Mouse (Mus musculus): ENCODE results near the gene Prnd. TPM values are rescaled to one million over a fixed set of nuclear protein-coding genes. Genes with fewer than 3 reads are reported as not detected.

The Prnd gene
- polyA plus RNA-seq, 1 experiment from 2014 or later: 28.0 TPM

- Histone ChIP-seq H3K4me1 (replicated peaks) (peaks cover 36% of the 10 kb centered on the region), H3K9ac (peak overlapping the region; percentile 70; the same call in 1 of the 2 replicates), H3K4me2 (peak overlapping the region; percentile 66), H3K27ac (no peak overlapping the region), H3K36me3 (0 out of 2 replicates have a peak, but pooled peaks cover 8% of the 10 kb centered on the region), H3K27me3 (no peaks in the 10 kb centered on the region), H3K9me3 (replicated peaks) (no peaks in the 10 kb centered on the region), H3K4me3 (peak overlapping the region; percentile 62)
- no peak for ATAC-seq (replicated peaks; ENCODE audit: insufficient number of reproducible peaks, insufficient read depth, low FRiP score, low read depth)
- 68% methylated on average over 2 of the region's 2 CpGs for WGBS
Measured at GRCm38 (mm10) chr2:131910847-131911246, 39.8 kb upstream of the Prnd start.

- peaks cover 36% of the 10 kb centered on the region for H3K4me1 ChIP-seq (replicated peaks)
- no peaks in the 10 kb centered on the region for H3K9me3 ChIP-seq (replicated peaks)
- no peak overlapping the region for H3K9ac ChIP-seq
- H3K36me3 ChIP-seq: 0 out of 2 replicates have a peak, but pooled peaks cover 9% of the 10 kb centered on the region
- peak overlapping the region; percentile 66 for H3K4me2 ChIP-seq
- no peak for ATAC-seq (replicated peaks; ENCODE audit: insufficient number of reproducible peaks, insufficient read depth, low FRiP score, low read depth)
- 53% methylated on average over 4 of the region's 4 CpGs for WGBS
- H3K27me3 ChIP-seq: no peaks in the 10 kb centered on the region
- peak overlapping the region; percentile 62; the same call in 1 of the 2 replicates for H3K4me3 ChIP-seq
- no peak overlapping the region for H3K27ac ChIP-seq
Measured at GRCm38 (mm10) chr2:131911341-131911740, 39.3 kb upstream of the Prnd start.

DNA sequence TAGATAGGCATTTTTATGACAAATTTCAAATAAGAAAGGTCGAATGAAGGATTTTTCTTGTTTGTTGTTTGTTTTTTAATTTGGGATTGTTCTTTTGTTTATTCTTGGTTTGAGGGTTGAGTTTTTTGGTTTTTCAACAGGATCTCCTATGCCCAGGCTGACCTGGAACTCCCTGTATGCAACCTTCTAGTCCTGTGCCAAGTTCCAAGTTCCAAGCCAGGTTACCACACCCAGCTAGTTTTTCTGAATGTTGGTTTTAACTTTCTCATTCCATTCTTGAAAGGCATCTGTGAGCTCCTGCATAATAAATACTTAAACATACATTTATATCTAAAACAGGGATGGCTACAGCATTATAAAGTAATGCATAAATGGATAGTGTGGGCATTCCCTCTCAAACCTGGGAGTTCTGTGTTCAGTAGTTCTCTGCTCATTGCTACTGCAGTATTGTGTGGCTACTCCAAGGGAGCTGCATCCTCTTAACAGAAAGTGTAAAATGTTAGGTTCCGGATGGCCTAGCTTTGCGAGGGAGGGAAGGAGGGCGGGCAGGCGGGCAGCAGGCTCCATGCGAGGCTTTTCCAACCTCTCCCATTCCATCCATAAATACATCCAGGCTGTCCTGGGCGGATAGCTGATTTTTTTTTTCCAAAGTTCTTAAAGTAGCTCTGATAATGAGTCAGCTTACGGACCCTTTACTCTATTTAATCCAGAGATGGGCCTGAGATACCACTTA, 38.0 kb upstream of the Prnd start:
- no peak overlapping the region for H3K4me3 ChIP-seq
- 73% methylated on average over 8 of the region's 8 CpGs for WGBS
- no peaks in the 10 kb centered on the region for H3K9me3 ChIP-seq (replicated peaks)
- H3K9ac ChIP-seq: no peak overlapping the region
- peaks cover 30% of the 10 kb centered on the region for H3K4me1 ChIP-seq (replicated peaks)
- H3K27me3 ChIP-seq: no peaks in the 10 kb centered on the region
- 0 out of 2 replicates have a peak, but pooled peaks cover 9% of the 10 kb centered on the region for H3K36me3 ChIP-seq
- H3K27ac ChIP-seq: no peak overlapping the region
- no peak overlapping the region for H3K4me2 ChIP-seq
- no peak for ATAC-seq (replicated peaks; ENCODE audit: insufficient number of reproducible peaks, insufficient read depth, low FRiP score, low read depth)

DNA sequence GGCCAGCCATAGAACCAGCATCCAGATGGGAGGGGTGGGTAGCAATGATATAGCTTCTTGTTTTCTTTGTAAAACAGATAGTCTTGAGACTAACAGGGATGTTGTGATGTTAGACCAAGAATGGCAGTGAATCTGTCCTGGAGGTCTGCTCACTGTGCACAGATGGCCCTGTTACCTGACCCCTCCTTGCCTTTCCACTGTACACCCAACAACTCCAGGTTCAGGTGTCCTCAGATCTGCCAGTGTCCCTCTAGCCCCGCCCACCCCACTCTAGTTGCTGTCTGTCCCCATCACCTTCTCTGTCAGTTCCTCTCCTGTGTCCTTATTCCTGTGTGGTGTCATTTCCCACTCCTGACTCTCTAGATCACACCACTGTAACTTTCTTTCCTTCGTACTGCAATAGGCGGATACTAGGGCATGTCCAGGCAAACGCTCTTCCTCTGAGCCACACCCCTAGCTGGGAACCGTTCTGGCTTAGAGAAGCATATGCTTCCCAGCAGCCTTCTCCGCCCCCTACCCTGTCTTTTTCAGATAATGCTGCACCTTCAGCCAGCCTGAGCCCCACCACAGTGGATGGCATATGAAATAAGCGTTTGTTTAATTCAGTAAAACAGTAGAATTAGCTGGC, 18.3 kb upstream of the Prnd start:
- no peak for ATAC-seq (replicated peaks; ENCODE audit: insufficient number of reproducible peaks, insufficient read depth, low FRiP score, low read depth)
- H3K4me3 ChIP-seq: no peak overlapping the region
- H3K4me2 ChIP-seq: no peak overlapping the region
- WGBS: 62% methylated on average over 7 of the region's 7 CpGs
- no peak overlapping the region for H3K27ac ChIP-seq
- peaks cover 20% of the 10 kb centered on the region for H3K4me1 ChIP-seq (replicated peaks)
- no peaks in the 10 kb centered on the region for H3K27me3 ChIP-seq
- H3K36me3 ChIP-seq: peaks cover 11% of the 10 kb centered on the region; the same call in 1 of the 2 replicates
- no peak overlapping the region for H3K9ac ChIP-seq
- H3K9me3 ChIP-seq (replicated peaks): no peaks in the 10 kb centered on the region

DNA sequence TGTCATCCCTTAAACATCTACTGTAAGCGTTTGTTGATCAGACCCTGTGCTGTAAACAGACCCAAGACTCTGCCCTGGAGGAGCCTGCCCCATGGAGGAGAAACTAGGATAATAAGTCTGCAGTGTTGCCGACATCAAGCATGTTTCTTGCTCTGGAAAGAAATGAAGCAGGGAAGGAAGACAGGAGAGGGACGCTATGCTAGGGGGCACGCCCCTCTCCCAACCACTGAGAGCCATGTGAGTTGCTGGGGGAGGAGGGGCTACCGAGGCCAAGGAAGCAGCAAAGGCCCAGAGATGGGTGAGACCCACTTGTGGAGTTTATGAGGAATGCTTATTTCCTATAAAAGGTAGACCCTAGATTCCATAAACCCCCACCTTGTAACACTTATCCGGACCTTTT, 17.6 kb upstream of the Prnd start:
- ATAC-seq (replicated peaks; ENCODE audit: insufficient number of reproducible peaks, insufficient read depth, low FRiP score, low read depth): no peak
- Histone ChIP-seq H3K9ac (no peak overlapping the region), H3K4me1 (replicated peaks) (peaks cover 20% of the 10 kb centered on the region), H3K4me3 (no peak overlapping the region), H3K27me3 (no peaks in the 10 kb centered on the region), H3K36me3 (peaks cover 11% of the 10 kb centered on the region; the same call in 1 of the 2 replicates), H3K9me3 (replicated peaks) (no peaks in the 10 kb centered on the region), H3K27ac (no peak overlapping the region; the same call in 1 of the 2 replicates), H3K4me2 (no peak overlapping the region)
- 57% methylated on average over 6 of the region's 6 CpGs for whole genome bisulfite sequencing

DNA sequence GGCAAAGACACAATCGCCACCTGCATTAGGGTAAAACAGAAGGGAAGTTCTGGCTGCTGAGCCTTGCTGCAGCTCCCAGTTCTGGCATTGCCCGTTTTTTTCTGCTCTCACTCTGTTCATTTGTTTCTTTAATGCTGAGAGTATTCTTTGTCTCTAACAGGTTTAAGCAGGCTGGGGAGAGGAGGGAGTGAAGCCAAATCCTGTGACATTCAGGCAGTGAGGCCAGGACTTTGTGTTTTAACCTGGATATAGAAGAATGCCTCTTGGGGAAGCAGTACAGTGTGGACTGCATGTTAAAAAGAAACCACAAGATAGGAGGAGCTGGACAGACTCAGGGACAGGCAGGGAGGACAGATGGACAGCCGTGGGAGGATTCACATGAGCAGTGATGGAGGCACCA, 17.1 kb upstream of the Prnd start:
- no peak overlapping the region for H3K4me2 ChIP-seq
- no peak for ATAC-seq (replicated peaks; ENCODE audit: insufficient number of reproducible peaks, insufficient read depth, low FRiP score, low read depth)
- H3K27me3 ChIP-seq: no peaks in the 10 kb centered on the region
- WGBS: 71% methylated on average over 3 of the region's 3 CpGs
- H3K27ac ChIP-seq: peak overlapping the region; percentile 22; the same call in 1 of the 2 replicates
- peaks cover 20% of the 10 kb centered on the region for H3K4me1 ChIP-seq (replicated peaks)
- no peaks in the 10 kb centered on the region for H3K9me3 ChIP-seq (replicated peaks)
- no peak overlapping the region for H3K9ac ChIP-seq
- no peak overlapping the region for H3K4me3 ChIP-seq
- H3K36me3 ChIP-seq: peaks cover 11% of the 10 kb centered on the region; the same call in 1 of the 2 replicates

GRCm38 (mm10) chr2:131934243-131934642, 16.4 kb upstream of the Prnd start:
- Histone ChIP-seq H3K9ac (no peak overlapping the region), H3K4me2 (no peak overlapping the region), H3K9me3 (replicated peaks) (no peaks in the 10 kb centered on the region), H3K4me1 (replicated peaks) (peaks cover 20% of the 10 kb centered on the region), H3K36me3 (peaks cover 11% of the 10 kb centered on the region; the same call in 1 of the 2 replicates), H3K4me3 (no peak overlapping the region), H3K27me3 (no peaks in the 10 kb centered on the region), H3K27ac (no peak overlapping the region)
- no peak for ATAC-seq (replicated peaks; ENCODE audit: insufficient number of reproducible peaks, insufficient read depth, low FRiP score, low read depth)
- WGBS: 91% methylated on average over 2 of the region's 2 CpGs

GRCm38 (mm10) chr2:131935390-131936105, 15.1 kb upstream of the Prnd start:
- H3K9ac ChIP-seq: no peak overlapping the region
- ATAC-seq (replicated peaks; ENCODE audit: insufficient number of reproducible peaks, insufficient read depth, low FRiP score, low read depth): peak; percentile 68
- no peaks in the 10 kb centered on the region for H3K9me3 ChIP-seq (replicated peaks)
- 37% methylated on average over 10 of the region's 10 CpGs for WGBS
- H3K27ac ChIP-seq: peak overlapping the region; percentile 65
- no peak overlapping the region for H3K4me2 ChIP-seq
- H3K4me3 ChIP-seq: no peak overlapping the region
- H3K27me3 ChIP-seq: no peaks in the 10 kb centered on the region
- peaks cover 20% of the 10 kb centered on the region for H3K4me1 ChIP-seq (replicated peaks)
- peaks cover 11% of the 10 kb centered on the region; the same call in 1 of the 2 replicates for H3K36me3 ChIP-seq

GRCm38 (mm10) chr2:131936410-131936809, 14.3 kb upstream of the Prnd start:
- H3K4me3 ChIP-seq: no peak overlapping the region

DNA sequence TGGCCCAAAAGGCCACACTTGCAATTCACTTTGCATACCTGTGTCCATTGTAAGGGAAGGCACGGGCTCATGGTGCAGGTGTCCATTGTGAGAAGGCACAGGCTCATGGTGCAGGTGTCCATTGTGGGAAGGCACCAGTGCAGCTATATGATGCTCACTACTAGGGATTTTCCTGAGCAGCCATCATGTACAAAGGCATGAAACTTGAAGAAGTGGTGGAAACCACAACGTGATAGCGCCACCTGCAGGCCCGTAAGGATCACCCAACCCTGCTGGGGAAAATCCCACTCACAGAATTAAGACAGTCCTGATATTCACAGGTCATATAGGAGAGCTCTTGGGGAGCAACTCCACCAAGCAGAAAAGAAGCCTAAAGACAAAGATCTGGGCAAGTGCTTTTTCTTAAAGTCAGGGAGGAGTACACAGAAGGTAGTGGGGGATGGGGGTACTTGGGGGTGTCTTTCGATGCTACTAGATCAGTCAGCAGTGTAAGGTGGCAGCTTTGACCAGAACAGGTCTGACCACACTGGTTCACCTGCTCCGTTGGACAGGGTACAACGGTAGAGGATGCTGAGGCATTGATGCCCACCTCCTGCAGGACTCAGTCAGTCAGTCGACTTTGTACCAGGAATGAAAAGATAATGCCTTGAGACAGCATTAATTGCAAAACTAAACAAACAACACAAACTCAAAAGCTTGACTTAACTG, 11.1 kb upstream of the Prnd start:
- Histone ChIP-seq H3K4me1 (replicated peaks) (peaks cover 11% of the 10 kb centered on the region), H3K9me3 (replicated peaks) (no peaks in the 10 kb centered on the region), H3K27me3 (no peaks in the 10 kb centered on the region), H3K4me2 (no peak overlapping the region), H3K4me3 (no peak overlapping the region), H3K27ac (no peak overlapping the region), H3K36me3 (peaks cover 11% of the 10 kb centered on the region; the same call in 1 of the 2 replicates), H3K9ac (no peak overlapping the region)
- WGBS: 45% methylated on average over 8 of the region's 8 CpGs
- ATAC-seq (replicated peaks; ENCODE audit: insufficient number of reproducible peaks, insufficient read depth, low FRiP score, low read depth): no peak

More at GRCm38 (mm10) chr2:131936410-131936809, 14.3 kb upstream of the Prnd start:
- H3K9ac ChIP-seq: no peak overlapping the region
- H3K4me2 ChIP-seq: no peak overlapping the region
- peaks cover 11% of the 10 kb centered on the region; the same call in 1 of the 2 replicates for H3K36me3 ChIP-seq
- H3K9me3 ChIP-seq (replicated peaks): no peaks in the 10 kb centered on the region
- no peak for ATAC-seq (replicated peaks; ENCODE audit: insufficient number of reproducible peaks, insufficient read depth, low FRiP score, low read depth)
- no peaks in the 10 kb centered on the region for H3K27me3 ChIP-seq
- peaks cover 18% of the 10 kb centered on the region for H3K4me1 ChIP-seq (replicated peaks)
- H3K27ac ChIP-seq: no peak overlapping the region
- WGBS: 97% methylated on average over 10 of the region's 10 CpGs
